16 mouse cellular contexts compared by ENCODE assay signal in genomic region chr6:51403598-51403997, GRCm38 (mm10).
"Had no signal": no experiment of that assay in that cellular context is flagged by ENCODE, and none has a peak within 500 bp of the region (broad histone marks: within the 10 kb centered on the region; RNA-seq: fewer than 3 reads in every experiment).

No protein-coding gene starts in this region.

- H3K4me2 ChIP-seq: neural tube, embryonic 13.5 days; neural tube, embryonic 15.5 days; stomach, embryonic 15.5 days had no signal

- H3K4me1 ChIP-seq: neural tube, embryonic 15.5 days had no signal

- H3K36me3 ChIP-seq: neural tube, embryonic 13.5 days; neural tube, embryonic 15.5 days; stomach, embryonic 15.5 days had no signal

- H3K27ac ChIP-seq: neural tube, embryonic 13.5 days; neural tube, embryonic 15.5 days; stomach, embryonic 15.5 days; stomach, postnatal 0 days had no signal

- DNase-seq: retina, postnatal 1 day; right cerebral cortex, adult 18-20 months; right cerebral cortex, postnatal 14 days; right cerebral cortex, postnatal 25 days; right cerebral cortex, postnatal 4 days; spleen, adult 18-20 months; thymus, adult 18-20 months; thymus, adult 2 months; thymus, postnatal 14 days; thymus, postnatal 25 days; thymus, postnatal 36 days; thymus, postnatal 4 days had no signal

- H3K9ac ChIP-seq: neural tube, embryonic 13.5 days; neural tube, embryonic 15.5 days; stomach, embryonic 15.5 days had no signal

- H3K4me3 ChIP-seq: neural tube, embryonic 13.5 days; neural tube, embryonic 15.5 days; stomach, embryonic 15.5 days had no signal

- H3K27me3 ChIP-seq: neural tube, embryonic 13.5 days; neural tube, embryonic 15.5 days; stomach, embryonic 15.5 days had no signal

- H3K9me3 ChIP-seq: neural tube, embryonic 13.5 days; neural tube, embryonic 15.5 days; stomach, embryonic 15.5 days had no signal
